ENCODE assay signal across 31 mouse cellular contexts in genomic region chr10:117280000-117280399, GRCm38 (mm10). TPM values are rescaled to one million over a fixed set of nuclear protein-coding genes. Genes with fewer than 3 reads are reported as not detected.
DNase-seq lines count a peak whose midpoint lies in the region; ATAC-seq and TF ChIP-seq lines count a peak whose summit lies in the region.
"Had no signal": no experiment of that assay in that cellular context is flagged by ENCODE, and none has a peak within 500 bp of the region (broad histone marks: within the 10 kb centered on the region; RNA-seq: fewer than 3 reads in every experiment).

No protein-coding gene starts in this region.

- no peaks in the 10 kb centered on the region for H3K9me3 ChIP-seq in lung, postnatal 0 days (ENCODE audit: low read length)
- H3K9me3 ChIP-seq: forebrain, embryonic 13.5 days; G1E; heart, embryonic 13.5 days; hindbrain, embryonic 12.5 days; liver, embryonic 13.5 days; midbrain, embryonic 12.5 days; neural tube, embryonic 15.5 days had no signal

- H3K36me3 ChIP-seq in kidney, adult 2 months (ENCODE audit: control insufficient read depth, insufficient read depth, low read length): no peaks in the 10 kb centered on the region
- H3K36me3 ChIP-seq in lung, postnatal 0 days (ENCODE audit: insufficient read depth, low read length): no peaks in the 10 kb centered on the region
- peaks cover 5% of the 10 kb centered on the region; the same call in 1 of the 2 replicates for H3K36me3 ChIP-seq in macrophage (ENCODE audit: inconsistent target)
- H3K36me3 ChIP-seq: G1E; heart, embryonic 13.5 days; hindbrain, embryonic 12.5 days; liver, embryonic 13.5 days; midbrain, embryonic 12.5 days; neural tube, embryonic 15.5 days had no signal

- no peak for TF ChIP-seq POLR2A in kidney, adult 2 months (IDR thresholded peaks at IDR 0.05; ENCODE audit: low read depth, low read length)

- H3K4me2 ChIP-seq in lung, postnatal 0 days (replicated peaks; ENCODE audit: low read depth, low read length): peak overlapping the region; percentile 17; the same call in 1 of the 2 replicates
- H3K4me2 ChIP-seq: forebrain, embryonic 13.5 days; heart, embryonic 13.5 days; hindbrain, embryonic 12.5 days; liver, embryonic 13.5 days; midbrain, embryonic 12.5 days; neural tube, embryonic 15.5 days had no signal

- H3K27me3 ChIP-seq in kidney, adult 2 months (replicated peaks; ENCODE audit: control insufficient read depth, insufficient read depth, low read length): no peaks in the 10 kb centered on the region
- no peaks in the 10 kb centered on the region for H3K27me3 ChIP-seq in lung, postnatal 0 days (replicated peaks; ENCODE audit: insufficient read depth, low read length)
- H3K27me3 ChIP-seq: forebrain, embryonic 13.5 days; hindbrain, embryonic 12.5 days; liver, embryonic 13.5 days; midbrain, embryonic 12.5 days; neural tube, embryonic 15.5 days had no signal

- no peaks in the 10 kb centered on the region for H3K4me1 ChIP-seq in kidney, adult 2 months (ENCODE audit: control insufficient read depth, insufficient read depth, low read length)
- no peaks in the 10 kb centered on the region for H3K4me1 ChIP-seq in lung, postnatal 0 days (ENCODE audit: insufficient read depth, low read depth, low read length)
- no peaks in the 10 kb centered on the region for H3K4me1 ChIP-seq in brown adipose tissue, adult 24 weeks (ENCODE audit: control insufficient read depth, insufficient read depth, insufficient read length, low read length)
- H3K4me1 ChIP-seq: forebrain, embryonic 13.5 days; hindbrain, embryonic 12.5 days; liver, embryonic 13.5 days; midbrain, embryonic 12.5 days; neural tube, embryonic 15.5 days had no signal

- ATAC-seq in lung, postnatal 0 days: no peak
- ATAC-seq: forebrain, embryonic 13.5 days had no signal

- no peak for TF ChIP-seq EP300 in lung, postnatal 0 days (IDR thresholded peaks at IDR 0.05)

- no peak for TF ChIP-seq CTCF in kidney, adult 2 months (conservative IDR thresholded peaks at IDR 0.05; ENCODE audit: insufficient read depth, insufficient read length, low read depth, low read length)
- no peak for TF ChIP-seq CTCF in lung, postnatal 0 days (IDR thresholded peaks at IDR 0.05)

- no peak overlapping the region for H3K4me3 ChIP-seq in kidney, adult 2 months (ENCODE audit: insufficient read depth, low read depth, low read length)
- no peak overlapping the region for H3K4me3 ChIP-seq in lung, postnatal 0 days (ENCODE audit: low read depth, low read length)
- H3K4me3 ChIP-seq in brown adipose tissue, adult 24 weeks (ENCODE audit: insufficient read depth, low read depth, low read length): no peak overlapping the region
- peak overlapping the region; percentile 83 for H3K4me3 ChIP-seq in macrophage (ENCODE audit: inconsistent target)
- H3K4me3 ChIP-seq: forebrain, embryonic 13.5 days; heart, embryonic 13.5 days; hindbrain, embryonic 12.5 days; liver, embryonic 13.5 days; midbrain, embryonic 12.5 days; neural tube, embryonic 15.5 days had no signal

- H3K9ac ChIP-seq in lung, postnatal 0 days (replicated peaks; ENCODE audit: low read depth): no peak overlapping the region
- H3K9ac ChIP-seq: forebrain, embryonic 13.5 days; heart, embryonic 13.5 days; hindbrain, embryonic 12.5 days; liver, embryonic 13.5 days; midbrain, embryonic 12.5 days; neural tube, embryonic 15.5 days had no signal

- H3K27ac ChIP-seq in kidney, adult 2 months (ENCODE audit: insufficient read depth, low read depth, low read length): no peak overlapping the region
- no peak overlapping the region for H3K27ac ChIP-seq in lung, postnatal 0 days (ENCODE audit: low read length)
- peak overlapping the region; percentile 3; the same call in 1 of the 2 replicates for H3K27ac ChIP-seq in brown adipose tissue, adult 24 weeks (replicated peaks; ENCODE audit: low read depth, low read length)
- peak overlapping the region; percentile 92 for H3K27ac ChIP-seq in macrophage
- H3K27ac ChIP-seq: forebrain, embryonic 13.5 days; heart, embryonic 13.5 days; hindbrain, embryonic 12.5 days; liver, embryonic 13.5 days; midbrain, embryonic 12.5 days; neural tube, embryonic 15.5 days had no signal

- DNase-seq in kidney, adult 2 months: peak; percentile 10
- no peak for DNase-seq in kidney, adult 18-20 months
- DNase-seq in lung, postnatal 0 days (ENCODE audit: low spot score): no peak
- DNase-seq in lung, postnatal 10 days: no peak
- DNase-seq in urinary bladder, postnatal 25 days (ENCODE audit: low spot score): no peak
- no peak for DNase-seq in testis, postnatal 10 days (ENCODE audit: low spot score)
- DNase-seq: adrenal gland, adult 2 months; cerebellum, adult 9-10 months; kidney, adult 8-10 months; kidney, postnatal 14 days; layer of hippocampus, postnatal 36 days; liver, embryonic 13.5 days; right cerebral cortex, adult 18-20 months; right cerebral cortex, postnatal 4 days had no signal

- WGBS in kidney, adult 2 months: 68% methylated on average over 1 of the region's 1 CpGs
- WGBS in lung, postnatal 0 days: 29% methylated on average over 1 of the region's 1 CpGs
- WGBS in macrophage (ENCODE audit: missing documents): 70% methylated on average over 1 of the region's 1 CpGs

- peaks cover 48% of the 10 kb centered on the region for H3K79me2 ChIP-seq in macrophage (ENCODE audit: inconsistent target)

RNA-seq across cellular contexts. Expression of gene Lyz2, which starts 2.1 kb away (rescaled TPM):
- 42.5 and 101 TPM in 2 replicates for polyA plus RNA-seq in kidney, adult 2 months (2012; rRNA removed)
- 2,893 and 3,526 TPM in 2 replicates for polyA plus RNA-seq in lung, postnatal 0 days (2015; fragmentation: Nextera tagmentation; extraction: Ambion mirVana)
- 168 and 210 TPM in 2 replicates for polyA plus RNA-seq in brown adipose tissue, adult 24 weeks (2012; ENCODE audit: insufficient read depth, insufficient read length, missing spikeins)
- total RNA-seq in macrophage (2018; cell fraction: chromatin; rRNA removed): 1,000 to 10,000 TPM in 1 of 26 experiments, 100 to 1,000 TPM in 25; 167 to 1,242 (median 625) TPM
- total RNA-seq in macrophage (2018; cell fraction: cytosol; rRNA removed): over 10,000 TPM in 25 of 26 experiments, 1,000 to 10,000 TPM in 1; 9,978 to 23,163 (median 15,255) TPM
- over 10,000 TPM in 2 of 26 experiments, 1,000 to 10,000 TPM in 24; 1,420 to 12,393 (median 7,308) TPM for total RNA-seq in macrophage (2018; cell fraction: nucleus; rRNA removed)
- 16,156 to 35,026 TPM (median 20,022 TPM) in 3 replicates for polyA plus RNA-seq in macrophage (2018)

RNA-seq across cellular contexts. Expression of gene Lyz1, which starts 12.7 kb away (rescaled TPM):
- 1.9 and 6.2 TPM in 2 replicates for polyA plus RNA-seq in kidney, adult 2 months (2012; rRNA removed)
- polyA plus RNA-seq in lung, postnatal 0 days (2015; fragmentation: Nextera tagmentation; extraction: Ambion mirVana): 2,166 and 3,269 TPM in 2 replicates
- polyA plus RNA-seq in brown adipose tissue, adult 24 weeks (2012; ENCODE audit: insufficient read depth, insufficient read length, missing spikeins): 6.1 and 6.7 TPM in 2 replicates
- total RNA-seq in macrophage (2018; cell fraction: chromatin; rRNA removed): 1 to 10 TPM in 2 of 26 experiments, under 1 TPM in 6, not detected in 18; 0.59 to 1.1 (median 0.81) TPM
- total RNA-seq in macrophage (2018; cell fraction: cytosol; rRNA removed): 1 to 10 TPM; 2.7 to 9.2 (median 5.1) TPM
- 1 to 10 TPM in 25 of 26 experiments, not detected in 1; 1.0 to 5.4 (median 2.7) TPM for total RNA-seq in macrophage (2018; cell fraction: nucleus; rRNA removed)
- 3.4 to 8.7 TPM (median 5.9 TPM) in 3 replicates for polyA plus RNA-seq in macrophage (2018)
- total RNA-seq: CH12.LX had no signal
- polyA plus RNA-seq: forebrain, embryonic 13.5 days; G1E; hindbrain, embryonic 12.5 days; limb, embryonic 11.5 days; liver, embryonic 13.5 days; midbrain, embryonic 12.5 days; stomach, embryonic 14.5 days had no signal

RNA-seq across cellular contexts. Expression of gene 9530003J23Rik, which starts 41.5 kb away (rescaled TPM):
- not detected in 2 replicates for polyA plus RNA-seq in kidney, adult 2 months (2012; rRNA removed)
- polyA plus RNA-seq in lung, postnatal 0 days (2015; fragmentation: Nextera tagmentation; extraction: Ambion mirVana): 3.3 and 4.1 TPM in 2 replicates
- polyA plus RNA-seq in brown adipose tissue, adult 24 weeks (2012; ENCODE audit: insufficient read depth, insufficient read length, missing spikeins): not detected in 2 replicates
- not detected for total RNA-seq in macrophage (2018; cell fraction: chromatin; rRNA removed)
- not detected for total RNA-seq in macrophage (2018; cell fraction: cytosol; rRNA removed)
- not detected for total RNA-seq in macrophage (2018; cell fraction: nucleus; rRNA removed)
- polyA plus RNA-seq in macrophage (2018): not detected in 3 replicates
- total RNA-seq: adrenal gland, adult 2 months; CH12.LX; gastrocnemius, adult 8-10 months; granulocyte monocyte progenitor cell, adult 5-6 weeks; heart, postnatal 25 days; layer of hippocampus, adult 18-20 months; layer of hippocampus, postnatal 36 days; left cerebral cortex, postnatal 10 days had no signal
- polyA plus RNA-seq: adrenal gland, adult 2 months; embryonic facial prominence, embryonic 14.5 days; forebrain, embryonic 13.5 days; G1E; heart, embryonic 13.5 days; hindbrain, embryonic 12.5 days; liver, embryonic 13.5 days; midbrain, embryonic 12.5 days; neural tube, embryonic 15.5 days; stomach, embryonic 14.5 days had no signal

RNA-seq across cellular contexts. Expression of gene Yeats4, which starts 55.7 kb away (rescaled TPM):
- 18.0 and 21.8 TPM in 2 replicates for polyA plus RNA-seq in kidney, adult 2 months (2012; rRNA removed)
- 49.7 and 52.8 TPM in 2 replicates for polyA plus RNA-seq in lung, postnatal 0 days (2015; fragmentation: Nextera tagmentation; extraction: Ambion mirVana)
- polyA plus RNA-seq in brown adipose tissue, adult 24 weeks (2012; ENCODE audit: insufficient read depth, insufficient read length, missing spikeins): 18.2 and 24.4 TPM in 2 replicates
- 10 to 100 TPM in 25 of 26 experiments, 1 to 10 TPM in 1; 9.6 to 23.5 (median 14.8) TPM for total RNA-seq in macrophage (2018; cell fraction: chromatin; rRNA removed)
- total RNA-seq in macrophage (2018; cell fraction: cytosol; rRNA removed): 10 to 100 TPM; 30.7 to 54.9 (median 39.1) TPM
- 10 to 100 TPM; 16.0 to 33.8 (median 21.8) TPM for total RNA-seq in macrophage (2018; cell fraction: nucleus; rRNA removed)
- polyA plus RNA-seq in macrophage (2018): 55.6 to 78.5 TPM (median 58.7 TPM) in 3 replicates

Comparison
In these comparisons a context has a peak if more than half of its experiments do, and no peak if none do; other contexts are left out.
1. H3K27ac ChIP-seq: peak in brown adipose tissue, adult 24 weeks (single experiment) and macrophage (single experiment); none in kidney, adult 2 months (single experiment) and lung, postnatal 0 days (single experiment).
2. RNA of gene Lyz2, which starts 2.1 kb away (polyA plus RNA-seq): 16,156 to 35,026 TPM in macrophage and 2,893 to 3,526 TPM in lung, postnatal 0 days; 168 to 210 TPM in brown adipose tissue, adult 24 weeks and 42.5 to 101 TPM in kidney, adult 2 months; every median in the first group is over 10 times any median in the second.
3. RNA of gene Lyz1, which starts 12.7 kb away (polyA plus RNA-seq): 2,166 to 3,269 TPM in lung, postnatal 0 days; 6.1 to 6.7 TPM in brown adipose tissue, adult 24 weeks, 1.9 to 6.2 TPM in kidney, adult 2 months and 3.4 to 8.7 TPM in macrophage; every median in the first group is over 100 times any median in the second.